Mouse (Mus musculus): ENCODE data around the gene Rhox4b. TPM values are rescaled to one million over a fixed set of nuclear protein-coding genes. Genes with fewer than 3 reads are reported as not detected.
"Not testable (repeated sequence)": the region's sequence is repeated elsewhere in the genome, so short reads cannot be mapped to it uniquely, and the experiment has no call there.

Gene Rhox4b
- not detected for total RNA-seq (2021)
- long read RNA-seq, experiment 1, result 0 reads
- long read RNA-seq, experiment 2, result 0 reads

DNA sequence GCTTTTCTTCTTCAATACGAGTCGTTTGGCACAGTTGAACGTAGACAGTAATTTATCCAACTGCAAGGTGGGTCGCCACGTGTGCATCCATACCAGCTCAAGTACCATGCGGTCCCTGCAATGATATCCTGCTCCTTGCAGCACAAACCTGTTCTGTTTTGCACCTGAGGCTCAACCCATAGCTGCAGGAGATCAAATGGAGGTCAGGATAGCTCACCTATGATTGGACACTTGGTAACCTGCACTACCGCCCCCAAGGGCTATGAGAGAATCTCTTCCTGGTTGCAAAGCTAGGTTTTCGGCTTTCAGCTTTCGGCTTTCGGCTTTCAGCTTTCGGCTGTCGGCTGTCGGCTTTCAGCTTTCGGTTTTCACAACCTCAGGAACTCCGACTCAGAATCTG lies at the start of gene Rhox4b:
Rhox4b (plus strand) TSS at position 301 of the 400 bp plus-strand sequence.
- intact Hi-C loops (cut with DNase I), result not testable (repeated sequence)

GRCm38 (mm10) chrX:37390548-37390947 lies 41.7 kb upstream of the Rhox4b start, which contains the start of gene Rhox4a2:
Gene Rhox4a2 (plus strand): TSS chrX:37390848.
- intact Hi-C loops (cut with DNase I); DNase-seq (ENCODE audit: low spot score in 2 of 2): not testable (repeated sequence)

More for the DNA sequence above, at the start of gene Rhox4b:
- DNase-seq (ENCODE audit: low spot score in 2 of 2), result not testable (repeated sequence)

DNA sequence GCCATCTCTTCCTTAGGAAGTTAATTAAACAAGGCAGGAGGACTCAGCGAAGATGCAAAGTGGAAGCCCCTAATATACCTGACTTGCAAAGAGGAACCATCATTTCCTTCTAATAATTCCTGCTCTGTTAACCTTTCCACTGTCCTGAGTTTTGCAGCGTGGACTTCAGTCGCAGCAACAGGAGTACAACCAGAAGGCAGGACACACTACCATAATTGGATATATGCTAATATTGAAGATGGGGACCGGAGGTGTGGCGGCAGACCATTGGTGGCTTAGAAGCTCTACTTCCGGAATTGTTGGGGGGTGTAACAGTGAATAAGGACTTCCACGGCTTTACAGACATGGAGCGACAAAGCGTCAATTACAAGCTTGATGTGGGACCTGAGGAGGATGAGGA lies 20.5 kb upstream of the Rhox4b start, which contains the start of gene Rhox2b:
Rhox2b (plus strand) TSS at position 301 of the 400 bp plus-strand sequence.
- DNase-seq (ENCODE audit: low spot score in 2 of 2); intact Hi-C loops (cut with DNase I): not testable (repeated sequence)

- DNase-seq (ENCODE audit: low spot score in 2 of 2); intact Hi-C loops (cut with DNase I): not testable (repeated sequence)
Observed at GRCm38 (mm10) chrX:37453380-37453779, 21.1 kb downstream of the Rhox4b start, which contains the start of gene Rhox2c. Gene Rhox2c (plus strand): TSS chrX:37453680.

DNA sequence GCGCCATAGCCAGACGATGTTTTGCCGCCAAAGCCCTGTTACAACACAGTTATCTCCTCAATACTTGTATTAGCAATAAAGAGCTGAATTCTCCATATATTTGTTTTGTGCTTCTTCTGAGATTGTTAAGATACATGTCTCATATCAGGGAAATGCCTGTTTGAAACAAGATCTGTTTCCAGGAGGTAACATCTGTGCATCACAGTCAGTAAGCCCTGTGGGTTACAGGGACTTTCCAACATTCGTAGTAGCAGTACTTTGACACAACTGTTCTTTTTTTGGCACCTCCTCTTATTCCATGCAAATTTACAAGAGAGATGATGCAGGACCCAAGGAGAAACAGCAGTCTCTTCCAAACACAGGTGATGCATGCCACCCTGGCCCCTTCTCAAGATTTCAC lies 26.0 kb downstream of the Rhox4b start, which contains the start of gene Rhox3c:
Rhox3c (plus strand) TSS at position 301 of the 400 bp plus-strand sequence.
- intact Hi-C loops (cut with DNase I); DNase-seq (ENCODE audit: low spot score in 2 of 2): not testable (repeated sequence)

DNA sequence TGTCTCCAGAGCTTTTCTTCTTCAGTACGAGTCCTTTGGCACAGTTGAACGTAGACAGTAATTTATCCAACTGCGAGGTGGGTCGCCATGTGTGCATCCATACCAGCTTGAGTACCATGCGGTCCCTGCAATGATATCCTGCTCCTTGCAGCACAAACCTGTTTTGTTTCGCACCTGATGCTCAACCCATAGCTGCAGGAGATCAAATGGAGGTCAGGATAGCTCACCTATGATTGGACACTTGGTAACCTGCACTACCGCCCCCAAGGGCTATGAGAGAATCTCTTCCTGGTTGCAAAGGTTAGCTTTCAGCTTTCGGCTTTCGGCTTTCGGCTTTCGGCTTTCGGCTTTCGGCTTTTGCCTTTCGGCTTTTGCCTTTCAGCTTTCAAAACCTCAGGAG lies 47.7 kb downstream of the Rhox4b start, which contains the start of gene Rhox4c:
Rhox4c (plus strand) TSS at position 301 of the 400 bp plus-strand sequence.
- DNase-seq (ENCODE audit: low spot score in 2 of 2); intact Hi-C loops (cut with DNase I): not testable (repeated sequence)

Other genes starting within 250 kb of the Rhox4b start
- 100 to 1,000 TPM; 252 to 260 TPM for gene Ndufa1, start 241.3 kb upstream of the Rhox4b start, total RNA-seq (2021)
- gene Rnf113a1, start 241.2 kb upstream of the Rhox4b start, total RNA-seq (2021), result 1 to 10 TPM; 5.5 to 7.3 TPM
- not detected for gene Gm9, start 221.5 kb upstream of the Rhox4b start, total RNA-seq (2021)
- not detected for gene Rhox1, start 210.2 kb upstream of the Rhox4b start, total RNA-seq (2021)
- not detected for gene Rhox2a, start 187.5 kb upstream of the Rhox4b start, total RNA-seq (2021)
- not detected for gene Rhox3a, start 182.6 kb upstream of the Rhox4b start, total RNA-seq (2021)
- gene Rhox4a, start 167.2 kb upstream of the Rhox4b start, total RNA-seq (2021), result not detected
- not detected for gene Rhox3a2, start 52.5 kb upstream of the Rhox4b start, total RNA-seq (2021)
- not detected for gene Rhox4a2, start 41.6 kb upstream of the Rhox4b start, total RNA-seq (2021)
- gene Rhox2b, start 20.4 kb upstream of the Rhox4b start, total RNA-seq (2021), result not detected
- gene Rhox2c, start 21.2 kb downstream of the Rhox4b start, total RNA-seq (2021), result not detected
- not detected for gene Rhox3c, start 26.1 kb downstream of the Rhox4b start, total RNA-seq (2021)
- not detected for gene Rhox4c, start 47.8 kb downstream of the Rhox4b start, total RNA-seq (2021)
- gene Rhox2d, start 60.9 kb downstream of the Rhox4b start, total RNA-seq (2021), result not detected
- not detected for gene Rhox4d, start 81.9 kb downstream of the Rhox4b start, total RNA-seq (2021)
- gene Rhox2e, start 98.0 kb downstream of the Rhox4b start, total RNA-seq (2021), result not detected
- not detected for gene Rhox3e, start 109.5 kb downstream of the Rhox4b start, total RNA-seq (2021)
- not detected for gene Rhox4e, start 124.9 kb downstream of the Rhox4b start, total RNA-seq (2021)
- not detected for gene Rhox2f, start 138.9 kb downstream of the Rhox4b start, total RNA-seq (2021)
- gene Rhox3f, start 148.5 kb downstream of the Rhox4b start, total RNA-seq (2021), result not detected
- not detected for gene Rhox4f, start 175.2 kb downstream of the Rhox4b start, total RNA-seq (2021)
- gene Rhox3g, start 196.1 kb downstream of the Rhox4b start, total RNA-seq (2021), result not detected
- not detected for gene Rhox2g, start 211.0 kb downstream of the Rhox4b start, total RNA-seq (2021)
- gene Rhox4g, start 218.8 kb downstream of the Rhox4b start, total RNA-seq (2021), result not detected
- not detected for gene Rhox3h, start 236.3 kb downstream of the Rhox4b start, total RNA-seq (2021)
- gene Rhox2h, start 240.8 kb downstream of the Rhox4b start, total RNA-seq (2021), result not detected